Mouse (Mus musculus) limb, embryonic 15.5 days (tissue): Measurements from ENCODE around the gene Gm21972. TPM values are rescaled to one million over a fixed set of nuclear protein-coding genes. Genes with fewer than 3 reads are reported as not detected.

Experiments used
- ATAC-seq: fragments of 200-750 bp; cut with Nextera tagmentation; 2 replicates; pipeline ENCODE4 v1.8.0; 2017; ENCODE audit warnings: low read depth, moderate TSS enrichment; ENCODE audit not compliant: insufficient number of reproducible peaks, low FRiP score, low TSS enrichment
- H3K27ac ChIP-seq: fragments of 300-500 bp; sonication (generic); 2 replicates; pipeline ENCODE4 v1.5.1; 2015; ENCODE audit warnings: moderate library complexity, mild to moderate bottlenecking, inconsistent platforms
- H3K27me3 ChIP-seq: fragments of 300-500 bp; sonication (generic); 2 replicates; pipeline ENCODE4 v1.6.1; 2015; ENCODE audit warnings: inconsistent platforms
- H3K36me3 ChIP-seq: fragments of 300-500 bp; sonication (generic); 2 replicates; pipeline ENCODE4 v1.6.1; 2015; ENCODE audit warnings: inconsistent platforms
- H3K4me1 ChIP-seq: fragments of 300-500 bp; sonication (generic); 2 replicates; pipeline ENCODE4 v1.6.1; 2015; ENCODE audit warnings: inconsistent platforms
- H3K4me2 ChIP-seq: fragments of 300-500 bp; sonication (generic); 2 replicates; pipeline ENCODE4 v1.6.1; 2015; ENCODE audit warnings: mild to moderate bottlenecking, inconsistent platforms
- H3K4me3 ChIP-seq: fragments of 300-500 bp; sonication (generic); 2 replicates; pipeline ENCODE4 v1.5.1; 2015; ENCODE audit warnings: mild to moderate bottlenecking, inconsistent platforms
- H3K9ac ChIP-seq: fragments of 300-500 bp; sonication (generic); 2 replicates; pipeline ENCODE4 v1.6.1; 2015; ENCODE audit warnings: inconsistent platforms
- H3K9me3 ChIP-seq: fragments of 300-500 bp; sonication (generic); 2 replicates; pipeline ENCODE4 v1.6.1; 2016; ENCODE audit warnings: inconsistent platforms
- WGBS: fragments of 180-500 bp; shearing (Covaris S2); methylation state at CpG from one replicate; pipeline ENCODE4 v1.1.7; 2015; 5-methylcytosine and 5-hydroxymethylcytosine counted together
- polyA plus RNA-seq: library from polyadenylated mRNA; unstranded; fragments of >200 nt; fragmentation: Nextera tagmentation; extraction: Ambion mirVana; gene quantifications from 2 replicates; pipeline ENCODE4 v1.2.1, GENCODE M21; 2015

The Gm21972 gene
- polyA plus RNA-seq, 1 experiment from 2014 or later, result 0.47 TPM

GRCm38 (mm10) chr1:86147557-86147956, 14.1 kb downstream of the Gm21972 start:
- Histone ChIP-seq H3K4me3 (no peak overlapping the region), H3K4me2 (no peak overlapping the region), H3K9me3 (no peaks in the 10 kb centered on the region), H3K36me3 (peaks cover under 1% of the 10 kb centered on the region; the same call in 1 of the 2 replicates), H3K27ac (no peak overlapping the region), H3K9ac (no peak overlapping the region), H3K4me1 (no peaks in the 10 kb centered on the region), H3K27me3 (no peaks in the 10 kb centered on the region)
- 63% methylated on average over 5 of the region's 5 CpGs for WGBS
- no peak for ATAC-seq

GRCm38 (mm10) chr1:86148161-86148560, 14.7 kb downstream of the Gm21972 start:
- Histone ChIP-seq H3K27me3 (no peaks in the 10 kb centered on the region), H3K36me3 (no peaks in the 10 kb centered on the region), H3K9me3 (no peaks in the 10 kb centered on the region), H3K4me2 (no peak overlapping the region), H3K4me1 (no peaks in the 10 kb centered on the region), H3K4me3 (no peak overlapping the region), H3K27ac (no peak overlapping the region), H3K9ac (no peak overlapping the region)
- 81% methylated on average over 9 of the region's 9 CpGs for WGBS
- ATAC-seq, result no peak

GRCm38 (mm10) chr1:86150929-86151328, 17.5 kb downstream of the Gm21972 start:
- H3K9ac ChIP-seq, result no peak overlapping the region
- H3K27me3 ChIP-seq, result no peaks in the 10 kb centered on the region
- H3K9me3 ChIP-seq, result no peaks in the 10 kb centered on the region
- no peak for ATAC-seq
- H3K36me3 ChIP-seq, result no peaks in the 10 kb centered on the region
- no peak overlapping the region for H3K27ac ChIP-seq
- peaks cover 9% of the 10 kb centered on the region for H3K4me1 ChIP-seq
- H3K4me2 ChIP-seq, result no peak overlapping the region
- no peak overlapping the region for H3K4me3 ChIP-seq
- 73% methylated on average over 6 of the region's 6 CpGs for WGBS

GRCm38 (mm10) chr1:86151376-86151775, 17.9 kb downstream of the Gm21972 start:
- Histone ChIP-seq H3K4me3 (no peak overlapping the region), H3K27ac (no peak overlapping the region), H3K4me2 (no peak overlapping the region), H3K9ac (no peak overlapping the region), H3K36me3 (no peaks in the 10 kb centered on the region), H3K27me3 (no peaks in the 10 kb centered on the region), H3K9me3 (no peaks in the 10 kb centered on the region), H3K4me1 (peaks cover 9% of the 10 kb centered on the region)
- 77% methylated on average over 7 of the region's 7 CpGs for WGBS
- no peak for ATAC-seq

GRCm38 (mm10) chr1:86152618-86153017, 19.2 kb downstream of the Gm21972 start:
- WGBS, result 88% methylated on average over 1 of the region's 1 CpGs
- ATAC-seq, result no peak
- H3K9ac ChIP-seq, result no peak overlapping the region
- peaks cover 6% of the 10 kb centered on the region; the same call in 1 of the 2 replicates for H3K36me3 ChIP-seq
- H3K4me3 ChIP-seq, result no peak overlapping the region
- H3K27me3 ChIP-seq, result no peaks in the 10 kb centered on the region
- H3K4me2 ChIP-seq, result no peak overlapping the region
- no peak overlapping the region for H3K27ac ChIP-seq
- H3K4me1 ChIP-seq, result peaks cover 9% of the 10 kb centered on the region
- H3K9me3 ChIP-seq, result no peaks in the 10 kb centered on the region

- Histone ChIP-seq H3K27me3 (no peaks in the 10 kb centered on the region), H3K4me1 (peaks cover 9% of the 10 kb centered on the region), H3K4me2 (peak within 1 kb of the TSS; percentile 79), H3K36me3 (peaks cover 12% of the 10 kb centered on the region; the same call in 1 of the 2 replicates), H3K4me3 (peak within 1 kb of the TSS; percentile 91), H3K27ac (peak within 1 kb of the TSS; percentile 92), H3K9me3 (no peaks in the 10 kb centered on the region), H3K9ac (peak within 1 kb of the TSS; percentile 71)
- ATAC-seq, result peak; percentile 99
- WGBS, result 3% methylated on average over 40 of the region's 40 CpGs
Observed at GRCm38 (mm10) chr1:86154133-86154823, 20.8 kb downstream of the Gm21972 start, which contains the start of gene Armc9. Armc9 (plus strand) TSS chr1:86154780.

GRCm38 (mm10) chr1:86154824-86155164, 21.4 kb downstream of the Gm21972 start:
- Histone ChIP-seq H3K36me3 (peaks cover 16% of the 10 kb centered on the region; the same call in 1 of the 2 replicates), H3K9ac (peak overlapping the region; percentile 71), H3K27me3 (no peaks in the 10 kb centered on the region), H3K4me2 (peak overlapping the region; percentile 79), H3K4me1 (peaks cover 9% of the 10 kb centered on the region), H3K9me3 (no peaks in the 10 kb centered on the region), H3K27ac (no peak overlapping the region), H3K4me3 (peak overlapping the region; percentile 91)
- ATAC-seq, result no peak
- whole genome bisulfite sequencing, result under 1% methylated on average over 17 of the region's 18 CpGs

- H3K4me3 ChIP-seq, result no peak overlapping the region
Observed at GRCm38 (mm10) chr1:86156075-86156474, 22.6 kb downstream of the Gm21972 start.

GRCm38 (mm10) chr1:86156595-86156994, 23.2 kb downstream of the Gm21972 start:
- H3K4me3 ChIP-seq, result no peak overlapping the region
- H3K27ac ChIP-seq, result no peak overlapping the region
- peaks cover 9% of the 10 kb centered on the region for H3K4me1 ChIP-seq
- no peak overlapping the region for H3K4me2 ChIP-seq
- WGBS, result 88% methylated on average over 6 of the region's 6 CpGs
- H3K27me3 ChIP-seq, result no peaks in the 10 kb centered on the region
- ATAC-seq, result no peak
- peaks cover 30% of the 10 kb centered on the region for H3K36me3 ChIP-seq
- H3K9me3 ChIP-seq, result no peaks in the 10 kb centered on the region
- H3K9ac ChIP-seq, result no peak overlapping the region

More at GRCm38 (mm10) chr1:86156075-86156474, 22.6 kb downstream of the Gm21972 start:
- Histone ChIP-seq H3K9me3 (no peaks in the 10 kb centered on the region), H3K4me1 (peaks cover 9% of the 10 kb centered on the region), H3K27ac (no peak overlapping the region), H3K27me3 (no peaks in the 10 kb centered on the region), H3K36me3 (peaks cover 25% of the 10 kb centered on the region), H3K9ac (no peak overlapping the region), H3K4me2 (no peak overlapping the region)
- WGBS, result 78% methylated on average over 3 of the region's 3 CpGs
- no peak for ATAC-seq

- no peak overlapping the region for H3K9ac ChIP-seq
- no peak overlapping the region for H3K4me2 ChIP-seq
- H3K4me1 ChIP-seq, result peaks cover 9% of the 10 kb centered on the region
- no peaks in the 10 kb centered on the region for H3K9me3 ChIP-seq
- peaks cover 61% of the 10 kb centered on the region for H3K36me3 ChIP-seq
- WGBS, result 81% methylated on average over 6 of the region's 6 CpGs
- ATAC-seq, result no peak
- H3K27ac ChIP-seq, result no peak overlapping the region
- H3K27me3 ChIP-seq, result no peaks in the 10 kb centered on the region
- H3K4me3 ChIP-seq, result no peak overlapping the region
Observed at GRCm38 (mm10) chr1:86160059-86160458, 26.6 kb downstream of the Gm21972 start.

GRCm38 (mm10) chr1:86160479-86160878, 27.0 kb downstream of the Gm21972 start:
- H3K4me1 ChIP-seq, result peaks cover 4% of the 10 kb centered on the region
- H3K4me2 ChIP-seq, result no peak overlapping the region
- H3K27ac ChIP-seq, result no peak overlapping the region
- H3K9me3 ChIP-seq, result no peaks in the 10 kb centered on the region
- H3K9ac ChIP-seq, result no peak overlapping the region
- WGBS, result 94% methylated on average over 5 of the region's 5 CpGs
- H3K36me3 ChIP-seq, result peaks cover 61% of the 10 kb centered on the region
- ATAC-seq, result no peak
- no peak overlapping the region for H3K4me3 ChIP-seq
- H3K27me3 ChIP-seq, result no peaks in the 10 kb centered on the region

GRCm38 (mm10) chr1:86161061-86161460, 27.6 kb downstream of the Gm21972 start:
- WGBS, result 94% methylated on average over 5 of the region's 5 CpGs
- Histone ChIP-seq H3K9me3 (no peaks in the 10 kb centered on the region), H3K27ac (no peak overlapping the region), H3K27me3 (no peaks in the 10 kb centered on the region), H3K4me2 (no peak overlapping the region), H3K4me3 (no peak overlapping the region), H3K9ac (no peak overlapping the region), H3K36me3 (peaks cover 61% of the 10 kb centered on the region), H3K4me1 (no peaks in the 10 kb centered on the region)
- ATAC-seq, result no peak
